Mouse (Mus musculus) thymus, adult 2 months (tissue): ENCODE data around the gene Pde10a.

Experiments
- CTCF ChIP-seq: fragments of 200-500 bp; IDR thresholded peaks from 2 replicates; pipeline ENCODE4 v1.5.1; 2012; ENCODE audit warnings: mild to moderate bottlenecking, control low read depth, low read length, moderate library complexity, borderline replicate concordance; ENCODE audit not compliant: control insufficient read depth, poor library complexity, insufficient read depth; ENCODE audit errors: extremely low read depth
- POLR2A ChIP-seq: fragments of 200-500 bp; IDR thresholded peaks from 2 replicates; pipeline ENCODE4 v1.6.1; 2012; ENCODE audit warnings: mild to moderate bottlenecking, low read length, control low read depth, moderate library complexity; ENCODE audit not compliant: control insufficient read depth, poor library complexity, insufficient read depth; ENCODE audit errors: extremely low read depth

- TF ChIP-seq CTCF: no peak
- TF ChIP-seq POLR2A: no peak
Observed at GRCm38 (mm10) chr17:8792611-8793010, 267.4 kb downstream of the Pde10a start.
